Mouse (Mus musculus) limb, embryonic 10.5 days (tissue): Measurements from ENCODE around the gene Ndufab1. TPM values are rescaled to one million over a fixed set of nuclear protein-coding genes. Genes with fewer than 3 reads are reported as not detected.
A peak's percentile ranks its signal among the peaks of the same experiment; 100 is the strongest.

Experiments
- DNase-seq: peaks from one replicate; pipeline ENCODE4 v3.0.0-alpha.2; 2017; ENCODE audit warnings: low spot score
- H3K27ac ChIP-seq: fragments of 300-500 bp; sonication (generic); 2 replicates; pipeline ENCODE4 v1.5.1; 2016; ENCODE audit warnings: mild to moderate bottlenecking
- H3K27me3 ChIP-seq: fragments of 300-500 bp; sonication (generic); 2 replicates; pipeline ENCODE4 v1.6.1; 2016; ENCODE audit warnings: low read depth, mild to moderate bottlenecking; ENCODE audit not compliant: poor library complexity, severe bottlenecking
- H3K36me3 ChIP-seq: fragments of 300-500 bp; sonication (generic); 2 replicates; pipeline ENCODE4 v1.6.1; 2016; ENCODE audit warnings: mild to moderate bottlenecking, moderate library complexity
- H3K4me1 ChIP-seq: fragments of 300-500 bp; sonication (generic); 2 replicates; pipeline ENCODE4 v1.6.1; 2016
- H3K4me3 ChIP-seq: fragments of 300-500 bp; sonication (generic); 2 replicates; pipeline ENCODE4 v1.5.1; 2016; ENCODE audit warnings: mild to moderate bottlenecking, moderate library complexity
- H3K9me3 ChIP-seq: fragments of 300-500 bp; sonication (generic); replicated peaks from 2 replicates; pipeline ENCODE4 v1.6.1; 2016; ENCODE audit warnings: mild to moderate bottlenecking
- WGBS: fragments of 180-500 bp; shearing (Covaris S2); methylation state at CpG from one replicate; pipeline ENCODE4 v1.1.7; 2016; 5-methylcytosine and 5-hydroxymethylcytosine counted together
- polyA plus RNA-seq: library from polyadenylated mRNA; unstranded; fragments of >200 nt; fragmentation: Nextera tagmentation; extraction: Ambion mirVana; gene quantifications from 2 replicates; pipeline ENCODE4 v1.2.1, GENCODE M21; 2016

Ndufab1 gene
- polyA plus RNA-seq, 1 experiment from 2014 or later: 799 TPM

- Histone ChIP-seq H3K4me1 (peaks cover 7% of the 10 kb centered on the region), H3K27ac (no peak overlapping the region), H3K4me3 (no peak overlapping the region), H3K36me3 (peaks cover 56% of the 10 kb centered on the region), H3K9me3 (no peaks in the 10 kb centered on the region), H3K27me3 (no peaks in the 10 kb centered on the region)
- WGBS: 75% methylated on average over 4 of the region's 4 CpGs
- peak; percentile 45 for DNase-seq
Observed at GRCm38 (mm10) chr7:122099222-122099621, 2.5 kb downstream of the Ndufab1 start.

- peaks cover 7% of the 10 kb centered on the region for H3K4me1 ChIP-seq
- H3K27ac ChIP-seq: no peak overlapping the region
- no peaks in the 10 kb centered on the region for H3K27me3 ChIP-seq
- WGBS: 93% methylated on average over 3 of the region's 3 CpGs
- no peaks in the 10 kb centered on the region for H3K9me3 ChIP-seq
- H3K4me3 ChIP-seq: no peak overlapping the region
- H3K36me3 ChIP-seq: peaks cover 68% of the 10 kb centered on the region
- no peak for DNase-seq
Observed at GRCm38 (mm10) chr7:122098009-122098408, 3.7 kb downstream of the Ndufab1 start.

- H3K27me3 ChIP-seq: no peaks in the 10 kb centered on the region
- H3K4me3 ChIP-seq: no peak overlapping the region
- no peak for DNase-seq
- 95% methylated on average over 2 of the region's 2 CpGs for WGBS
- H3K9me3 ChIP-seq: no peaks in the 10 kb centered on the region
- H3K36me3 ChIP-seq: peaks cover 97% of the 10 kb centered on the region
- H3K27ac ChIP-seq: no peak overlapping the region
- H3K4me1 ChIP-seq: no peaks in the 10 kb centered on the region
Observed at GRCm38 (mm10) chr7:122094564-122095330, 6.9 kb downstream of the Ndufab1 start.

- H3K27me3 ChIP-seq: no peaks in the 10 kb centered on the region
- DNase-seq: no peak
- H3K4me1 ChIP-seq: no peaks in the 10 kb centered on the region
- no peaks in the 10 kb centered on the region for H3K9me3 ChIP-seq
- WGBS: 93% methylated on average over 11 of the region's 11 CpGs
- no peak overlapping the region for H3K27ac ChIP-seq
- H3K4me3 ChIP-seq: no peak overlapping the region
- peaks cover 94% of the 10 kb centered on the region for H3K36me3 ChIP-seq
Observed at GRCm38 (mm10) chr7:122087195-122087982, 14.3 kb downstream of the Ndufab1 start.

- no peak for DNase-seq
- no peak overlapping the region for H3K4me3 ChIP-seq
- WGBS: 94% methylated on average over 1 of the region's 1 CpGs
- no peaks in the 10 kb centered on the region for H3K9me3 ChIP-seq
- H3K27ac ChIP-seq: no peak overlapping the region
- no peaks in the 10 kb centered on the region for H3K4me1 ChIP-seq
- H3K27me3 ChIP-seq: no peaks in the 10 kb centered on the region
- H3K36me3 ChIP-seq: peaks cover 94% of the 10 kb centered on the region
Observed at GRCm38 (mm10) chr7:122081071-122081470, 20.6 kb downstream of the Ndufab1 start.

GRCm38 (mm10) chr7:122079798-122080554 lies 21.7 kb downstream of the Ndufab1 start:
- 95% methylated on average over 8 of the region's 8 CpGs for WGBS

GRCm38 (mm10) chr7:122074374-122074773 lies 27.3 kb downstream of the Ndufab1 start:
- no peak for DNase-seq
- no peak overlapping the region for H3K27ac ChIP-seq
- 90% methylated on average over 3 of the region's 3 CpGs for WGBS
- H3K36me3 ChIP-seq: peaks cover 100% of the 10 kb centered on the region
- H3K9me3 ChIP-seq: no peaks in the 10 kb centered on the region
- no peaks in the 10 kb centered on the region for H3K27me3 ChIP-seq
- no peak overlapping the region for H3K4me3 ChIP-seq
- H3K4me1 ChIP-seq: peaks cover 2% of the 10 kb centered on the region

More at GRCm38 (mm10) chr7:122079798-122080554, 21.7 kb downstream of the Ndufab1 start:
- no peak for DNase-seq
- Histone ChIP-seq H3K27me3 (no peaks in the 10 kb centered on the region), H3K4me1 (no peaks in the 10 kb centered on the region), H3K27ac (no peak overlapping the region), H3K36me3 (peaks cover 94% of the 10 kb centered on the region), H3K9me3 (no peaks in the 10 kb centered on the region), H3K4me3 (no peak overlapping the region)

- Histone ChIP-seq H3K27me3 (no peaks in the 10 kb centered on the region), H3K36me3 (peaks cover 47% of the 10 kb centered on the region), H3K4me1 (peaks cover 29% of the 10 kb centered on the region), H3K4me3 (peak overlapping the region; percentile 99), H3K9me3 (no peaks in the 10 kb centered on the region), H3K27ac (peak overlapping the region; percentile 97)
- no peak for DNase-seq
- 2% methylated on average over 58 of the region's 58 CpGs for WGBS
Observed at GRCm38 (mm10) chr7:122067517-122068381, 33.9 kb downstream of the Ndufab1 start.

GRCm38 (mm10) chr7:122066945-122067516 lies 34.7 kb downstream of the Ndufab1 start, which contains the start of the genes Ubfd1 and Ears2:
Gene Ubfd1 (plus strand): TSS chr7:122067175.
Gene Ears2 (minus strand): TSS chr7:122067263.
- Histone ChIP-seq H3K27me3 (no peaks in the 10 kb centered on the region), H3K4me1 (peaks cover 29% of the 10 kb centered on the region), H3K4me3 (peak within 1 kb of the TSS; percentile 99), H3K36me3 (peaks cover 47% of the 10 kb centered on the region), H3K9me3 (no peaks in the 10 kb centered on the region), H3K27ac (peak within 1 kb of the TSS; percentile 97)
- WGBS: under 1% methylated on average over 59 of the region's 60 CpGs
- peak; percentile 98 for DNase-seq

GRCm38 (mm10) chr7:122066102-122066944 lies 35.4 kb downstream of the Ndufab1 start:
- Histone ChIP-seq H3K9me3 (no peaks in the 10 kb centered on the region), H3K27me3 (no peaks in the 10 kb centered on the region), H3K4me3 (peak overlapping the region; percentile 99), H3K36me3 (peaks cover 46% of the 10 kb centered on the region), H3K4me1 (peaks cover 29% of the 10 kb centered on the region), H3K27ac (peak overlapping the region; percentile 97)
- DNase-seq: no peak
- 21% methylated on average over 31 of the region's 31 CpGs for WGBS

- Histone ChIP-seq H3K4me1 (peaks cover 29% of the 10 kb centered on the region), H3K27me3 (no peaks in the 10 kb centered on the region), H3K4me3 (peak overlapping the region; percentile 99; the same call in 1 of the 2 replicates), H3K27ac (no peak overlapping the region), H3K9me3 (no peaks in the 10 kb centered on the region), H3K36me3 (peaks cover 46% of the 10 kb centered on the region)
- no peak for DNase-seq
- 90% methylated on average over 1 of the region's 1 CpGs for WGBS
Observed at GRCm38 (mm10) chr7:122065656-122066055, 36.0 kb downstream of the Ndufab1 start.
